Comparison of ENCODE assay signal across 22 mouse cellular contexts in genomic region chr15:74194523-74194838, GRCm38 (mm10).
DNase-seq lines count a peak whose midpoint lies in the region; ATAC-seq and TF ChIP-seq lines count a peak whose summit lies in the region.
"Had no signal": no experiment of that assay in that cellular context is flagged by ENCODE, and none has a peak within 500 bp of the region (broad histone marks: within the 10 kb centered on the region; RNA-seq: fewer than 3 reads in every experiment).

No protein-coding gene starts in this region.

- no peak for TF ChIP-seq POLR2A in kidney, adult 2 months (IDR thresholded peaks at IDR 0.05; ENCODE audit: low read depth, low read length)

- no peaks in the 10 kb centered on the region; the same call in none of the 2 replicates for H3K27me3 ChIP-seq in forebrain, embryonic 10.5 days (ENCODE audit: poor library complexity, severe bottlenecking)
- H3K27me3 ChIP-seq in forebrain, postnatal 0 days (ENCODE audit: insufficient read depth, low read length): no peaks in the 10 kb centered on the region; the same call in 1 of the 2 replicates
- H3K27me3 ChIP-seq in forebrain, embryonic 13.5 days: no peaks in the 10 kb centered on the region
- H3K27me3 ChIP-seq in midbrain, embryonic 10.5 days (ENCODE audit: low read depth, poor library complexity, severe bottlenecking): no peaks in the 10 kb centered on the region
- no peaks in the 10 kb centered on the region for H3K27me3 ChIP-seq in midbrain, embryonic 16.5 days (ENCODE audit: control insufficient read depth, insufficient read depth, low read depth, low read length)
- no peaks in the 10 kb centered on the region; the same call in none of the 2 replicates for H3K27me3 ChIP-seq in kidney, adult 2 months (replicated peaks; ENCODE audit: control insufficient read depth, insufficient read depth, low read length)
- H3K27me3 ChIP-seq: embryonic facial prominence, embryonic 13.5 days; stomach, embryonic 15.5 days had no signal

- no peak for DNase-seq in forebrain, embryonic 10.5 days (ENCODE audit: extremely low spot score, low spot score)
- no peak for DNase-seq in forebrain, postnatal 0 days
- no peak for DNase-seq in midbrain, embryonic 10.5 days (ENCODE audit: low spot score)
- no peak for DNase-seq in adrenal gland, postnatal 36 days
- no peak for DNase-seq in kidney, adult 2 months
- no peak for DNase-seq in kidney, adult 8-10 months
- DNase-seq: adrenal gland, postnatal 10 days; cerebellum, adult 2 months; cerebellum, postnatal 25 days; layer of hippocampus, adult 9-11 months; lung, adult 18-20 months; lung, postnatal 10 days; thymus, postnatal 25 days had no signal

- no peaks in the 10 kb centered on the region for H3K36me3 ChIP-seq in forebrain, embryonic 10.5 days (replicated peaks)
- no peaks in the 10 kb centered on the region for H3K36me3 ChIP-seq in forebrain, postnatal 0 days (ENCODE audit: insufficient read depth)
- no peaks in the 10 kb centered on the region for H3K36me3 ChIP-seq in forebrain, embryonic 13.5 days (ENCODE audit: poor library complexity, severe bottlenecking)
- H3K36me3 ChIP-seq in midbrain, embryonic 10.5 days: no peaks in the 10 kb centered on the region
- no peaks in the 10 kb centered on the region for H3K36me3 ChIP-seq in midbrain, embryonic 16.5 days (ENCODE audit: control insufficient read depth, insufficient read depth, low read length)
- H3K36me3 ChIP-seq in kidney, adult 2 months (ENCODE audit: control insufficient read depth, insufficient read depth, low read length): no peaks in the 10 kb centered on the region
- H3K36me3 ChIP-seq: embryonic facial prominence, embryonic 13.5 days; heart, embryonic 10.5 days; stomach, embryonic 15.5 days had no signal

- H3K4me2 ChIP-seq in forebrain, postnatal 0 days (ENCODE audit: low read depth): no peak overlapping the region
- peak overlapping the region; percentile 27 for H3K4me2 ChIP-seq in forebrain, embryonic 13.5 days
- H3K4me2 ChIP-seq in midbrain, embryonic 16.5 days (ENCODE audit: low read length): no peak overlapping the region
- H3K4me2 ChIP-seq: embryonic facial prominence, embryonic 13.5 days; liver, embryonic 11.5 days; stomach, embryonic 15.5 days had no signal

- no peak overlapping the region for H3K9ac ChIP-seq in forebrain, postnatal 0 days
- no peak overlapping the region for H3K9ac ChIP-seq in forebrain, embryonic 13.5 days
- no peak overlapping the region for H3K9ac ChIP-seq in midbrain, embryonic 16.5 days (ENCODE audit: low read depth, low read length)
- H3K9ac ChIP-seq: embryonic facial prominence, embryonic 13.5 days; stomach, embryonic 15.5 days had no signal

- ATAC-seq in forebrain, postnatal 0 days: no peak; the same call in 1 of the 2 replicates
- ATAC-seq in forebrain, embryonic 13.5 days: peak; percentile 77
- ATAC-seq in midbrain, embryonic 16.5 days: peak; percentile 55; the same call in 1 of the 2 replicates
- ATAC-seq: intestine, embryonic 16.5 days had no signal

- 39% methylated on average over 4 of the region's 4 CpGs for WGBS in forebrain, embryonic 10.5 days
- 12% methylated on average over 4 of the region's 4 CpGs for WGBS in forebrain, postnatal 0 days
- WGBS in forebrain, embryonic 13.5 days: 11% methylated on average over 4 of the region's 4 CpGs
- 35% methylated on average over 4 of the region's 4 CpGs for WGBS in midbrain, embryonic 10.5 days
- WGBS in midbrain, embryonic 16.5 days: 18% methylated on average over 4 of the region's 4 CpGs
- WGBS in kidney, adult 2 months: 43% methylated on average over 4 of the region's 4 CpGs

- no peak for TF ChIP-seq CTCF in forebrain, postnatal 0 days (IDR thresholded peaks at IDR 0.05; ENCODE audit: low read depth)
- TF ChIP-seq CTCF in kidney, adult 2 months (conservative IDR thresholded peaks at IDR 0.05; ENCODE audit: insufficient read depth, insufficient read length, low read depth, low read length): no peak

- H3K4me3 ChIP-seq in forebrain, embryonic 10.5 days: no peak overlapping the region
- no peak overlapping the region for H3K4me3 ChIP-seq in forebrain, postnatal 0 days (ENCODE audit: low read depth, low read length)
- no peak overlapping the region for H3K4me3 ChIP-seq in forebrain, embryonic 13.5 days
- H3K4me3 ChIP-seq in midbrain, embryonic 10.5 days: no peak overlapping the region
- H3K4me3 ChIP-seq in midbrain, embryonic 16.5 days (ENCODE audit: low read depth, low read length): no peak overlapping the region
- H3K4me3 ChIP-seq in kidney, adult 2 months (ENCODE audit: insufficient read depth, low read depth, low read length): no peak overlapping the region
- H3K4me3 ChIP-seq: embryonic facial prominence, embryonic 13.5 days; heart, embryonic 10.5 days; left cerebral cortex, adult 2 months; stomach, embryonic 15.5 days had no signal

- H3K4me1 ChIP-seq in forebrain, embryonic 10.5 days: peaks cover 49% of the 10 kb centered on the region
- H3K4me1 ChIP-seq in forebrain, postnatal 0 days (ENCODE audit: insufficient read depth): peaks cover 4% of the 10 kb centered on the region; the same call in 1 of the 2 replicates
- peaks cover 54% of the 10 kb centered on the region for H3K4me1 ChIP-seq in forebrain, embryonic 13.5 days
- peaks cover 23% of the 10 kb centered on the region for H3K4me1 ChIP-seq in midbrain, embryonic 10.5 days
- peaks cover 3% of the 10 kb centered on the region; the same call in 1 of the 2 replicates for H3K4me1 ChIP-seq in midbrain, embryonic 16.5 days (ENCODE audit: control insufficient read depth, insufficient read depth, low read length)
- no peaks in the 10 kb centered on the region for H3K4me1 ChIP-seq in kidney, adult 2 months (ENCODE audit: control insufficient read depth, insufficient read depth, low read length)
- H3K4me1 ChIP-seq: embryonic facial prominence, embryonic 13.5 days; heart, embryonic 10.5 days; stomach, embryonic 15.5 days had no signal

- H3K27ac ChIP-seq in forebrain, embryonic 10.5 days: peak overlapping the region; percentile 76
- H3K27ac ChIP-seq in forebrain, postnatal 0 days (ENCODE audit: low read depth, low read length): no peak overlapping the region
- H3K27ac ChIP-seq in forebrain, embryonic 13.5 days: peak overlapping the region; percentile 74
- peak overlapping the region; percentile 49; the same call in 1 of the 2 replicates for H3K27ac ChIP-seq in midbrain, embryonic 10.5 days (replicated peaks)
- 0 out of 2 replicates have a peak overlapping the region, but pooled peaks have one; percentile 43 for H3K27ac ChIP-seq in midbrain, embryonic 16.5 days (ENCODE audit: low read length)
- no peak overlapping the region for H3K27ac ChIP-seq in kidney, adult 2 months (ENCODE audit: insufficient read depth, low read depth, low read length)
- H3K27ac ChIP-seq: embryonic facial prominence, embryonic 13.5 days; heart, embryonic 10.5 days; kidney, postnatal 0 days; left cerebral cortex, adult 2 months; stomach, embryonic 15.5 days had no signal

- no peaks in the 10 kb centered on the region for H3K9me3 ChIP-seq in forebrain, embryonic 10.5 days
- H3K9me3 ChIP-seq in forebrain, postnatal 0 days (ENCODE audit: low read length): no peaks in the 10 kb centered on the region
- H3K9me3 ChIP-seq in forebrain, embryonic 13.5 days (replicated peaks): no peaks in the 10 kb centered on the region
- no peaks in the 10 kb centered on the region for H3K9me3 ChIP-seq in midbrain, embryonic 10.5 days (replicated peaks)
- H3K9me3 ChIP-seq in midbrain, embryonic 16.5 days (replicated peaks; ENCODE audit: control insufficient read depth, low read length, poor library complexity, severe bottlenecking): no peaks in the 10 kb centered on the region
- H3K9me3 ChIP-seq: embryonic facial prominence, embryonic 13.5 days; heart, embryonic 10.5 days; stomach, embryonic 15.5 days had no signal

Comparison
In these comparisons a context has a peak if more than half of its experiments do, and no peak if none do; other contexts are left out.
1. H3K27ac ChIP-seq: peak in forebrain, embryonic 10.5 days (single experiment), forebrain, embryonic 13.5 days (single experiment), midbrain, embryonic 10.5 days (single experiment) and midbrain, embryonic 16.5 days (single experiment); none in forebrain, postnatal 0 days (single experiment) and kidney, adult 2 months (single experiment).